In the genomic region with DNA sequence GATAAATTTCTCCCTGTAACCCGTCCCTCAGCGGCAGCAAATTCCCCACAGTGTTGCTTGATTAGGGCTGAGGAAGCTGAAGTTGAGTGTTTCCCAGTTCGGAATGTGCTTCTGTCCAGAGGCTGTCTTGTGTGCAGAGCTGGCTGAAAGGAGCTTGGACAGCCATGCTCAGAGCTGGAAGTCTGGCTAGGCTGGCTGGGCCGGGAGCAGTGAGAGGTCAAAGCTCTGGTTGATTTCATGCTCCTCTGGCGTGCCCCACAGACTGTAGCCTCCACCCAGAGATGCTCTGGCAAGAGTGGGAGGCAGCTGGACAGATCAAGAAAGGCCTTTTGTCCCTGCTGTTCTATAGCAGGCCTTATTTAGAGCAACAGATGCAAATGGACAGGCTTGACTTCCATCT, we compare ENCODE assay signal across 8 mouse cellular contexts.
DNase-seq lines count a peak whose midpoint lies in the region; ATAC-seq lines count a peak whose summit lies in the region.
"Had no signal": no experiment of that assay in that cellular context is flagged by ENCODE, and none has a peak within 500 bp of the region (broad histone marks: within the 10 kb centered on the region; RNA-seq: fewer than 3 reads in every experiment).

No protein-coding gene starts in this region.

- DNase-seq in ovary, adult 18-20 months (ENCODE audit: low spot score) = peak; percentile 2
- no peak for DNase-seq in ovary, postnatal 10 days (ENCODE audit: low spot score)
- DNase-seq in ovary, postnatal 36 days (ENCODE audit: low spot score) = peak; percentile 7
- DNase-seq in spleen, postnatal 10 days (ENCODE audit: low spot score in 2 of 2) = no peak
- DNase-seq: liver, embryonic 13.5 days had no signal

- H3K4me3 ChIP-seq in heart, embryonic 16.5 days (ENCODE audit: low read length) = no peak overlapping the region
- H3K4me3 ChIP-seq in limb, embryonic 12.5 days (replicated peaks) = no peak overlapping the region
- H3K4me3 ChIP-seq: liver, embryonic 13.5 days had no signal

- peaks cover 4% of the 10 kb centered on the region; the same call in 1 of the 2 replicates for H3K36me3 ChIP-seq in heart, embryonic 16.5 days (ENCODE audit: control insufficient read depth, insufficient read depth)
- no peaks in the 10 kb centered on the region for H3K36me3 ChIP-seq in limb, embryonic 12.5 days
- H3K36me3 ChIP-seq: liver, embryonic 13.5 days had no signal

- H3K4me1 ChIP-seq in heart, embryonic 16.5 days (ENCODE audit: control insufficient read depth, insufficient read depth, low read length) = peaks cover 11% of the 10 kb centered on the region
- peaks cover 18% of the 10 kb centered on the region for H3K4me1 ChIP-seq in limb, embryonic 12.5 days (replicated peaks)
- H3K4me1 ChIP-seq: liver, embryonic 13.5 days had no signal

- H3K9ac ChIP-seq in heart, embryonic 16.5 days (ENCODE audit: low read length) = no peak overlapping the region
- no peak overlapping the region for H3K9ac ChIP-seq in limb, embryonic 12.5 days (replicated peaks)
- H3K9ac ChIP-seq: liver, embryonic 13.5 days had no signal

- H3K27ac ChIP-seq in heart, embryonic 16.5 days (ENCODE audit: low read length) = peak overlapping the region; percentile 41
- H3K27ac ChIP-seq in limb, embryonic 12.5 days = peak overlapping the region; percentile 87
- H3K27ac ChIP-seq: liver, embryonic 13.5 days had no signal

- ATAC-seq in erythroid progenitor cell, adult 5-6 weeks (replicated peaks; ENCODE audit: low FRiP score, poor library complexity, severe bottlenecking) = peak; percentile 19; the same call in 1 of the 2 replicates
- peak; percentile 75 for ATAC-seq in heart, embryonic 16.5 days (replicated peaks; ENCODE audit: extremely low read depth, insufficient read depth, low FRiP score)
- 0 out of 2 replicates have a peak, but pooled peaks have one; percentile 67 for ATAC-seq in limb, embryonic 12.5 days (ENCODE audit: insufficient number of reproducible peaks, insufficient read depth, low FRiP score, low TSS enrichment, low read depth)

- no peak overlapping the region for H3K4me2 ChIP-seq in heart, embryonic 16.5 days (ENCODE audit: low read depth, low read length)
- no peak overlapping the region for H3K4me2 ChIP-seq in limb, embryonic 12.5 days
- H3K4me2 ChIP-seq: liver, embryonic 13.5 days had no signal

- H3K9me3 ChIP-seq in heart, embryonic 16.5 days (replicated peaks; ENCODE audit: control insufficient read depth, low read length) = peaks cover 5% of the 10 kb centered on the region; the same call in 1 of the 2 replicates
- no peaks in the 10 kb centered on the region for H3K9me3 ChIP-seq in limb, embryonic 12.5 days
- H3K9me3 ChIP-seq: liver, embryonic 13.5 days had no signal

- H3K27me3 ChIP-seq in heart, embryonic 16.5 days (ENCODE audit: control insufficient read depth, insufficient read depth, low read length) = no peaks in the 10 kb centered on the region
- no peaks in the 10 kb centered on the region for H3K27me3 ChIP-seq in limb, embryonic 12.5 days
- H3K27me3 ChIP-seq: liver, embryonic 13.5 days had no signal

- WGBS in heart, embryonic 16.5 days = 22% methylated on average over 5 of the region's 5 CpGs
- 30% methylated on average over 5 of the region's 5 CpGs for WGBS in limb, embryonic 12.5 days

Comparison
In these comparisons a context has a peak if more than half of its experiments do, and no peak if none do; other contexts are left out.
1. DNase-seq: peak in ovary, adult 18-20 months (single experiment) and ovary, postnatal 36 days (single experiment); none in ovary, postnatal 10 days (single experiment) and spleen, postnatal 10 days (0 of 2).
2. ATAC-seq: peak in every context shown above with its lines; median percentile 75 in heart, embryonic 16.5 days; 67 in limb, embryonic 12.5 days; 19 in erythroid progenitor cell, adult 5-6 weeks.